Mouse (Mus musculus) left cerebral cortex, postnatal 14 days (tissue): ENCODE measurements around the gene Pnkd. TPM values are rescaled to one million over a fixed set of nuclear protein-coding genes. Genes with fewer than 3 reads are reported as not detected.

Source experiments
- DNase-seq, 2 experiments: peaks; one replicate each; pipeline ENCODE4 v3.0.0; 2021 to 2022; ENCODE audit warnings: low spot score in 2 of 2, mixed read lengths in 1 of 2
- intact Hi-C: fragments of 180-260 bp; cut with DNase I; formaldehyde crosslinking; loops from one replicate; pipeline ENCODE4 v1.15.1; 2025
- long read RNA-seq, 2 experiments: library from polyadenylated mRNA; stranded (forward); transcript quantifications; one replicate each; pipeline ENCODE4 v2.0.0; 2021
- total RNA-seq, 2 experiments: library from RNA; stranded (reverse); gene quantifications; 2 replicates each; pipeline ENCODE4 v1.2.3; 2021

Gene Pnkd
- 100 to 1,000 TPM; 118 to 134 TPM for total RNA-seq
- long read RNA-seq, experiment 1, transcript Pnkd-202 (9 exons, 2,859 nt), result minor isoform, 37 of 176 reads
- long read RNA-seq, experiment 1, transcript Pnkd-201 (10 exons, 2,937 nt), result major isoform, 66 of 176 reads
- long read RNA-seq, experiment 1, transcript Pnkd-204 (3 exons, 740 nt), result minor isoform, 43 of 176 reads
- long read RNA-seq, experiment 1, partial matches to known transcripts, result 22 of 176 reads
- long read RNA-seq, experiment 1, other reads (novel, unspliced or antisense), result 6 of 176 reads
- long read RNA-seq, experiment 2, transcript Pnkd-202 (9 exons, 2,859 nt), result minor isoform, 21 of 138 reads
- long read RNA-seq, experiment 2, transcript Pnkd-204 (3 exons, 740 nt), result minor isoform, 15 of 138 reads
- long read RNA-seq, experiment 2, transcript Pnkd-201 (10 exons, 2,937 nt), result major isoform, 68 of 138 reads
- long read RNA-seq, experiment 2, partial matches to known transcripts, result 25 of 138 reads
- long read RNA-seq, experiment 2, other reads (novel, unspliced or antisense), result 8 of 138 reads

- intact Hi-C loops, result loop anchor here (2.0 to 5.0 kb wide), 3 partner anchors 48 to 168 kb away; partner anchors contain the start of gene Arpc2
These were observed at the start of gene Pnkd, which contains the start of gene Aamp for GRCm38 (mm10) chr1:74284543-74285160. Pnkd (plus strand) TSS chr1:74284930. Aamp (minus strand) TSS chr1:74284738.

GRCm38 (mm10) chr1:74235938-74236589 is 48.7 kb upstream of the Pnkd start, which contains the start of gene Arpc2:
Arpc2 (plus strand) TSS chr1:74236084.
- intact Hi-C loops, result loop anchor here (2.0 kb wide), 1 partner anchor 49 kb away; the partner anchor contains the start of genes Aamp and Pnkd

More at GRCm38 (mm10) chr1:74284543-74285160, at the start of gene Pnkd, which contains the start of gene Aamp:
- DNase-seq, result peak; percentile 100

GRCm38 (mm10) chr1:74236590-74237317 is 48.0 kb upstream of the Pnkd start:
- intact Hi-C loops, result loop anchor here (2.0 kb wide), 1 partner anchor 48 kb away; the partner anchor contains the start of genes Aamp and Pnkd
- peak in 1 of 2 experiments; percentile 41 for DNase-seq

More at GRCm38 (mm10) chr1:74235938-74236589, 48.7 kb upstream of the Pnkd start, which contains the start of gene Arpc2:
- DNase-seq, result peak; percentile 95 to 97

GRCm38 (mm10) chr1:74237671-74238070 is 47.1 kb upstream of the Pnkd start:
- intact Hi-C loops, result loop anchor here (2.0 kb wide), 1 partner anchor 47 kb away; the partner anchor contains the start of genes Aamp and Pnkd
- no peak for DNase-seq

GRCm38 (mm10) chr1:74238136-74238535 is 46.6 kb upstream of the Pnkd start:
- DNase-seq, result no peak
- intact Hi-C loops, result no loop called here

GRCm38 (mm10) chr1:74239162-74239561 is 45.6 kb upstream of the Pnkd start:
- intact Hi-C loops, result no loop called here
- no peak for DNase-seq

GRCm38 (mm10) chr1:74239618-74240017 is 45.1 kb upstream of the Pnkd start:
- intact Hi-C loops, result loop anchor here (5.0 kb wide), 1 partner anchor 32 kb away; no protein-coding TSS in a partner anchor
- peak; percentile 42 to 52 for DNase-seq

- intact Hi-C loops, result loop anchor here (5.0 kb wide), 1 partner anchor 33 kb away; no protein-coding TSS in a partner anchor
- DNase-seq, result peak; percentile 81 to 85
These were observed 44.4 kb upstream of the Pnkd start for GRCm38 (mm10) chr1:74240311-74240710.

GRCm38 (mm10) chr1:74240832-74241231 is 43.9 kb upstream of the Pnkd start:
- no peak for DNase-seq
- intact Hi-C loops, result loop anchor here (5.0 kb wide), 1 partner anchor 34 kb away; no protein-coding TSS in a partner anchor

GRCm38 (mm10) chr1:74245525-74245924 is 39.2 kb upstream of the Pnkd start:
- intact Hi-C loops, result no loop called here
- no peak for DNase-seq

GRCm38 (mm10) chr1:74248799-74249198 is 35.9 kb upstream of the Pnkd start:
- intact Hi-C loops, result no loop called here
- DNase-seq, result peak in 1 of 2 experiments; percentile 44

- intact Hi-C loops, result no loop called here
- DNase-seq, result no peak
These were observed 35.3 kb upstream of the Pnkd start for GRCm38 (mm10) chr1:74249331-74249980.

- intact Hi-C loops, result no loop called here
- DNase-seq, result no peak
These were observed 34.6 kb upstream of the Pnkd start for GRCm38 (mm10) chr1:74250096-74250495.

GRCm38 (mm10) chr1:74255704-74256345 is 28.9 kb upstream of the Pnkd start:
- DNase-seq, result no peak

GRCm38 (mm10) chr1:74256782-74257181 is 27.9 kb upstream of the Pnkd start:
- no peak for DNase-seq
- intact Hi-C loops, result no loop called here

More at GRCm38 (mm10) chr1:74255704-74256345, 28.9 kb upstream of the Pnkd start:
- intact Hi-C loops, result no loop called here

GRCm38 (mm10) chr1:74262510-74262909 is 22.2 kb upstream of the Pnkd start:
- intact Hi-C loops, result no loop called here
- DNase-seq, result no peak

- intact Hi-C loops, result no loop called here
- DNase-seq, result no peak
These were observed 16.0 kb upstream of the Pnkd start for GRCm38 (mm10) chr1:74268750-74269149.
